Mouse (Mus musculus) G1E (cell line): ENCODE measurements around the gene Odf3b.

ENCODE experiments used
- CTCF ChIP-seq: IDR thresholded peaks from 2 replicates; pipeline ENCODE4 v1.5.1; 2012; ENCODE audit warnings: low read depth, low read length, inconsistent platforms, mixed read lengths
- GATA1 ChIP-seq: IDR thresholded peaks from 2 replicates; pipeline ENCODE4 v1.6.1; 2012; ENCODE audit warnings: borderline replicate concordance, low read length, inconsistent platforms, mixed read lengths
- GATA2 ChIP-seq: IDR thresholded peaks from 2 replicates; pipeline ENCODE4 v1.6.1; 2012; ENCODE audit warnings: low read depth, low read length, inconsistent platforms, borderline replicate concordance

DNA sequence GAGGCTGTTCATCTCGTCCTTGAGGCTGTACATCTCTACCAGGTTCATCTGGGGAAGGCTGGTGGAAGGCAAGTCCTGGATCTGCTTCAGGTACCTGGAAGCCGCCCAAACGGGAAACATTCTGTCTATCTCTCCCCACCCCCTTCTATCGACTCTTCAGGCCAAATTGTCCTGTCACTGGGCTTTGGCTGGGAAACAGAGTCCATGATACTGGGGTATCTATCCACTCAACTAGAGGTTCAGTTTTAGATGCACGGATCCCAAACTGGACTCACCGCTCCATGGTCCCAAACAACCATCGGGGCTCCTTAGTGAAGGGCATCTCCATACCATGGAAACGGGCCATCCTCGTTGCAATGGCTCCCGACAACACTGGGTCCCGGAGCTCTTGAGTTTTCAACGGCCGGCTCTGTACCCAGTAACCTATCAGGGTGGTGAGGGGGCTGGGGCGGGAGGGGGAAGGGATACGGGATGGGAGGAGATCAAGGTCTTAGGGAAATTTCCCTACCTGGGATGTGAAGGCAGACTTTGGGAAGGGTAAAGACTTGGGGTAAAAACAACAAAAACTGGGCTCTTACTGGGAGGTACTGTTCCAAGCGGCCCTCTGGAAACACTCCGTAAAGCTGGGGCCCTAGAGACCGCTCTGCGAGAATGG, 49.2 kb upstream of the Odf3b start:
- TF ChIP-seq CTCF (no peak), GATA2 (no peak), GATA1 (no peak)
